Mouse (Mus musculus) spleen, adult 18-20 months (tissue): ENCODE data around the gene Ankrd33.

Experiments
- DNase-seq, 2 experiments: peaks; one replicate each; pipeline ENCODE4 v3.0.0; 2022; ENCODE audit warnings: mixed read lengths in 2 of 2

Gene Ankrd33

GRCm38 (mm10) chr15:101148604-101149003, 33.0 kb downstream of the Ankrd33 start:
- DNase-seq = no peak

GRCm38 (mm10) chr15:101151409-101152261, 36.1 kb downstream of the Ankrd33 start:
- DNase-seq = no peak

- no peak for DNase-seq
Observed at GRCm38 (mm10) chr15:101154700-101155616, 39.4 kb downstream of the Ankrd33 start.

GRCm38 (mm10) chr15:101160128-101160527, 44.6 kb downstream of the Ankrd33 start:
- DNase-seq = no peak

- DNase-seq = no peak
Observed at GRCm38 (mm10) chr15:101160591-101160990, 45.0 kb downstream of the Ankrd33 start.

GRCm38 (mm10) chr15:101161534-101161933, 46.0 kb downstream of the Ankrd33 start:
- no peak for DNase-seq

GRCm38 (mm10) chr15:101163056-101163458, 47.5 kb downstream of the Ankrd33 start:
- DNase-seq = no peak

GRCm38 (mm10) chr15:101163854-101164253, 48.3 kb downstream of the Ankrd33 start:
- DNase-seq = no peak

- DNase-seq = no peak
Observed at GRCm38 (mm10) chr15:101164291-101164690, 48.7 kb downstream of the Ankrd33 start.

- DNase-seq = no peak
Observed at GRCm38 (mm10) chr15:101165658-101166437, 50.3 kb downstream of the Ankrd33 start.

GRCm38 (mm10) chr15:101167553-101167952, 52.0 kb downstream of the Ankrd33 start:
- no peak for DNase-seq
